ENCODE assay signal across 7 mouse cellular contexts in genomic region chr19:4711098-4711600, GRCm38 (mm10). TPM values are rescaled to one million over a fixed set of nuclear protein-coding genes. Genes with fewer than 3 reads are reported as not detected.
DNase-seq lines count a peak whose midpoint lies in the region; ATAC-seq and TF ChIP-seq lines count a peak whose summit lies in the region.

Gene Sptbn2 (plus strand): TSS chr19:4711167.

- H3K27me3 ChIP-seq in testis, adult 2 months (ENCODE audit: control insufficient read depth, insufficient read depth, low read length) = no peaks in the 10 kb centered on the region
- H3K27me3 ChIP-seq in forebrain, embryonic 12.5 days = peaks cover 28% of the 10 kb centered on the region
- H3K27me3 ChIP-seq in midbrain, embryonic 12.5 days = peaks cover 33% of the 10 kb centered on the region

- 9% methylated on average over 13 of the region's 13 CpGs for WGBS in forebrain, embryonic 12.5 days
- WGBS in midbrain, embryonic 12.5 days = 11% methylated on average over 13 of the region's 13 CpGs

- no peak for TF ChIP-seq CTCF in testis, adult 2 months (IDR thresholded peaks at IDR 0.05; ENCODE audit: control insufficient read depth, insufficient read depth, insufficient replicate concordance, low read depth, low read length)

- peak within 1 kb of the TSS; percentile 88 for H3K4me2 ChIP-seq in forebrain, embryonic 12.5 days
- peak within 1 kb of the TSS; percentile 74 for H3K4me2 ChIP-seq in midbrain, embryonic 12.5 days (replicated peaks)

- peaks cover 12% of the 10 kb centered on the region for H3K4me1 ChIP-seq in testis, adult 2 months (ENCODE audit: control insufficient read depth, insufficient read depth, low read length)
- H3K4me1 ChIP-seq in forebrain, embryonic 12.5 days = peaks cover 30% of the 10 kb centered on the region
- H3K4me1 ChIP-seq in midbrain, embryonic 12.5 days = peaks cover 33% of the 10 kb centered on the region

- H3K36me3 ChIP-seq in testis, adult 2 months (ENCODE audit: control insufficient read depth, insufficient read depth, low read length) = no peaks in the 10 kb centered on the region
- H3K36me3 ChIP-seq in forebrain, embryonic 12.5 days (replicated peaks) = no peaks in the 10 kb centered on the region
- H3K36me3 ChIP-seq in midbrain, embryonic 12.5 days = no peaks in the 10 kb centered on the region

- TF ChIP-seq POLR2A in testis, adult 2 months (IDR thresholded peaks at IDR 0.05; ENCODE audit: control insufficient read depth, low read depth, low read length) = no peak

- 0 out of 2 replicates have a peak, but pooled peaks have one; percentile 36 for ATAC-seq in forebrain, embryonic 12.5 days (ENCODE audit: low FRiP score)
- ATAC-seq in midbrain, embryonic 12.5 days (ENCODE audit: low FRiP score, low read depth) = no peak

- no peaks in the 10 kb centered on the region for H3K9me3 ChIP-seq in forebrain, embryonic 12.5 days
- no peaks in the 10 kb centered on the region for H3K9me3 ChIP-seq in midbrain, embryonic 12.5 days

- no peak for DNase-seq in testis, postnatal 10 days (ENCODE audit: low spot score)
- peak; percentile 42 to 61 for DNase-seq in layer of hippocampus, postnatal 10 days (ENCODE audit: low spot score in 2 of 2)
- no peak for DNase-seq in spleen, adult 18-20 months
- DNase-seq in ovary, adult 18-20 months (ENCODE audit: low spot score) = no peak

- H3K4me3 ChIP-seq in testis, adult 2 months (ENCODE audit: control insufficient read depth, low read depth, low read length) = peak within 1 kb of the TSS; percentile 87
- H3K4me3 ChIP-seq in forebrain, embryonic 12.5 days (replicated peaks) = peak within 1 kb of the TSS; percentile 82
- peak within 1 kb of the TSS; percentile 71 for H3K4me3 ChIP-seq in midbrain, embryonic 12.5 days

- H3K27ac ChIP-seq in testis, adult 2 months (ENCODE audit: control insufficient read depth, insufficient read depth, low read depth, low read length) = peak within 1 kb of the TSS; percentile 10
- H3K27ac ChIP-seq in forebrain, embryonic 12.5 days = peak within 1 kb of the TSS; percentile 88
- H3K27ac ChIP-seq in midbrain, embryonic 12.5 days (replicated peaks) = peak within 1 kb of the TSS; percentile 93

- H3K9ac ChIP-seq in forebrain, embryonic 12.5 days = peak within 1 kb of the TSS; percentile 93
- peak within 1 kb of the TSS; percentile 86 for H3K9ac ChIP-seq in midbrain, embryonic 12.5 days (replicated peaks)

RNA-seq across cellular contexts. Expression of gene Sptbn2, which starts in this region (rescaled TPM):
- polyA plus RNA-seq in testis, adult 2 months (2012; rRNA removed) = 1.1 and 1.3 TPM in 2 replicates
- 25.2 and 27.3 TPM in 2 replicates for polyA plus RNA-seq in forebrain, embryonic 12.5 days (2016; fragmentation: Nextera tagmentation; extraction: Ambion mirVana)
- total RNA-seq in layer of hippocampus, postnatal 10 days (2021) = 100 to 1,000 TPM; 545 to 601 TPM
- 32.1 and 32.9 TPM in 2 replicates for polyA plus RNA-seq in midbrain, embryonic 12.5 days (2016; fragmentation: Nextera tagmentation; extraction: Ambion mirVana)

Comparison
In these comparisons a context has a peak if more than half of its experiments do, and no peak if none do; other contexts are left out.
1. RNA of gene Sptbn2 (polyA plus RNA-seq): 32.1 to 32.9 TPM in midbrain, embryonic 12.5 days and 25.2 to 27.3 TPM in forebrain, embryonic 12.5 days; 1.1 to 1.3 TPM in testis, adult 2 months; every median in the first group is over 10 times any median in the second.
2. H3K27ac ChIP-seq: peak in every context shown above with its lines; median percentile 93 in midbrain, embryonic 12.5 days; 88 in forebrain, embryonic 12.5 days; 10 in testis, adult 2 months.
3. DNase-seq: peak in layer of hippocampus, postnatal 10 days (2 of 2); none in testis, postnatal 10 days (single experiment), spleen, adult 18-20 months (0 of 2) and ovary, adult 18-20 months (single experiment).
4. Peak in every context shown above with its lines, with median percentiles within 50 percentile points of each other: H3K4me3 ChIP-seq.